Mouse (Mus musculus) cerebellum, adult 2 months (tissue): Measurements from ENCODE around the gene Smtnl2. TPM values are rescaled to one million over a fixed set of nuclear protein-coding genes. Genes with fewer than 3 reads are reported as not detected.

ENCODE experiments used
- DNase-seq, 2 experiments: peaks; one replicate each; pipeline ENCODE4 v3.0.0; 2021
- H3K27ac ChIP-seq: fragments of 200-500 bp; 2 replicates; pipeline ENCODE4 v1.5.1; 2012; ENCODE audit warnings: low read length, control low read depth, inconsistent platforms; ENCODE audit not compliant: insufficient read depth
- H3K27me3 ChIP-seq: fragments of 200-500 bp; 2 replicates; pipeline ENCODE4 v1.6.1; 2012; ENCODE audit warnings: inconsistent platforms, mild to moderate bottlenecking, low read length, moderate library complexity; ENCODE audit not compliant: control insufficient read depth, insufficient read depth
- H3K4me1 ChIP-seq: fragments of 200-500 bp; 2 replicates; pipeline ENCODE4 v1.6.1; 2011; ENCODE audit warnings: low read length; ENCODE audit not compliant: control insufficient read depth, insufficient read depth
- H3K4me3 ChIP-seq: fragments of 200-500 bp; replicated peaks from 2 replicates; pipeline ENCODE3; 2011; ENCODE audit warnings: mild to moderate bottlenecking, low read depth, low read length, control low read depth; ENCODE audit not compliant: insufficient read depth
- CTCF ChIP-seq: fragments of 200-500 bp; IDR thresholded peaks from 2 replicates; pipeline ENCODE4 v1.5.1; 2011; ENCODE audit warnings: low read depth, mild to moderate bottlenecking, control low read depth, low read length, moderate library complexity, borderline replicate concordance; ENCODE audit not compliant: insufficient read depth
- POLR2A ChIP-seq: fragments of 200-500 bp; IDR thresholded peaks from 2 replicates; pipeline ENCODE4 v1.6.1; 2011; ENCODE audit warnings: low read length, control low read depth, borderline replicate concordance; ENCODE audit not compliant: insufficient read depth
- WGBS: fragments of 180-500 bp; shearing (Covaris S2); methylation state at CpG from one replicate; pipeline ENCODE4 v1.1.7; 2018; 5-methylcytosine and 5-hydroxymethylcytosine counted together
- polyA plus RNA-seq: library from polyadenylated mRNA; depleted of rRNA; stranded (reverse); fragments of >200 nt; gene quantifications from 2 replicates; pipeline ENCODE4 v1.2.3, GENCODE M21; 2012

Smtnl2 gene
- polyA plus RNA-seq, 1 experiment, result 1.6 TPM

DNA sequence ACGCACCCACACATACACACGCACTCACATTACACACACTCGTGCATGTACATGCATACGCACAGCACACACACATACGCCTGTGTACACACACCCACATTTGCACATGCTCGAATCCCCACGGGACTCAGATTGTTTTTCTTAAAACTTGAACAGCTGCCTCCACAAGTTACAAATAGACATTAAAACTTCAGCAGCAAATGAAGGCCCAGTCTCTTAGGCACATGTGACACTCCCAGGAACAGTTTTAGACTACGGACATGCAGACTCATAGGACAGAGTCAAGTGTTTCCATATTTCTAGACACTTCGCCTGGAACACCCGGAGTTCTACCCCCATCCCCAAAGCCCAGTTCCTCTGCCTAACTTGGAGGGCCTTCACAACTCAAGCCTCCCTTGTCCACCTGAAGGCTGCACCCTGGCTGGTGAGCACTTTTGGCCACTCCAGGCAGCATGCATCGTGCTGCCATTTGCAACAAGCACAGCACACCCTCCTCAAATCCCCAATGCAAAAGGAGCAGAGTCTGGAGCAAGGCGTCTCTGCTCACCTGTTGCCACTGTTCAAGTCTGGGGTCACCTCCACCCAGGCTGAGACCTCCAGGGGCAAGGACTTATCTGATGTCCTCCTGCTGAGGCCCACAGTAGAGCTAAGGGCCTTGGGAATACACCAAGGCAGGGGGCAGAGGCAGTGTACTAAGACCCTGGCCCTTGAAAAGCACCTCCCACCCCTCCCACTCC, 1.7 kb downstream of the Smtnl2 start:
- no peak for DNase-seq
- H3K27me3 ChIP-seq, result no peaks in the 10 kb centered on the region; the same call in 1 of the 2 replicates
- TF ChIP-seq POLR2A, result no peak
- no peak for TF ChIP-seq CTCF
- 85% methylated on average over 12 of the region's 12 CpGs for WGBS
- no peak overlapping the region for H3K4me3 ChIP-seq
- no peak overlapping the region for H3K27ac ChIP-seq
- H3K4me1 ChIP-seq, result no peaks in the 10 kb centered on the region; the same call in 1 of the 2 replicates

- WGBS, result 80% methylated on average over 9 of the region's 9 CpGs
- Histone ChIP-seq H3K4me3 (no peak overlapping the region), H3K27me3 (no peaks in the 10 kb centered on the region; the same call in 1 of the 2 replicates), H3K4me1 (no peaks in the 10 kb centered on the region; the same call in 1 of the 2 replicates), H3K27ac (no peak overlapping the region)
- no peak for TF ChIP-seq POLR2A
- no peak for TF ChIP-seq CTCF
- no peak for DNase-seq
These were observed 2.9 kb downstream of the Smtnl2 start for GRCm38 (mm10) chr11:72408451-72409170.

DNA sequence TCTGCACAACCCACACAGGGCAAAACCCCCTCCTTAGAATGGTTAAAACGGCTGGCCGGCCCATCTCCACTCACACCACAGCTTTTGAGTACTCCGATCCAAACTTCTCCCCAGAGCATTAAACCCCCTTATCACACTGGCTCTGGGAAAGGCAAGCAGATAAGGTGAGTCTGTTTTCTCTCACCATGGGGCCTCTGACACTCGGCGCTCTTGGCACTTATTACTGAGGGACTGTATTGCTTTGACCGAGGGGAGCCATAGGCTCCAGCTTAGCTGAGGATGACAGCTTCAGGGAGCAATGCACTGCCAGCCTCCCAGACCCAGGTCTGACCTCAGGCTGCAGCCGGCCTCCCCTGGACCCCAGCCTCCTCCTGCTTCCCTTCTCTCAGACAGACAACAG, 3.9 kb downstream of the Smtnl2 start:
- TF ChIP-seq CTCF, result no peak
- TF ChIP-seq POLR2A, result no peak
- DNase-seq, result no peak
- Histone ChIP-seq H3K4me3 (no peak overlapping the region), H3K27ac (no peak overlapping the region), H3K27me3 (no peaks in the 10 kb centered on the region; the same call in 1 of the 2 replicates), H3K4me1 (no peaks in the 10 kb centered on the region; the same call in 1 of the 2 replicates)
- WGBS, result 30% methylated on average over 7 of the region's 7 CpGs

GRCm38 (mm10) chr11:72407081-72407480, 4.4 kb downstream of the Smtnl2 start:
- no peak for DNase-seq
- H3K27me3 ChIP-seq, result no peaks in the 10 kb centered on the region; the same call in 1 of the 2 replicates
- H3K27ac ChIP-seq, result no peak overlapping the region
- no peak overlapping the region for H3K4me3 ChIP-seq
- 32% methylated on average over 3 of the region's 3 CpGs for WGBS
- no peaks in the 10 kb centered on the region; the same call in 1 of the 2 replicates for H3K4me1 ChIP-seq
- TF ChIP-seq POLR2A, result no peak
- no peak for TF ChIP-seq CTCF

GRCm38 (mm10) chr11:72406079-72406675, 5.3 kb downstream of the Smtnl2 start:
- WGBS, result 74% methylated on average over 8 of the region's 8 CpGs
- DNase-seq, result no peak
- TF ChIP-seq POLR2A (no peak), CTCF (no peak)
- Histone ChIP-seq H3K27ac (no peak overlapping the region), H3K4me1 (no peaks in the 10 kb centered on the region), H3K27me3 (no peaks in the 10 kb centered on the region), H3K4me3 (no peak overlapping the region)

DNA sequence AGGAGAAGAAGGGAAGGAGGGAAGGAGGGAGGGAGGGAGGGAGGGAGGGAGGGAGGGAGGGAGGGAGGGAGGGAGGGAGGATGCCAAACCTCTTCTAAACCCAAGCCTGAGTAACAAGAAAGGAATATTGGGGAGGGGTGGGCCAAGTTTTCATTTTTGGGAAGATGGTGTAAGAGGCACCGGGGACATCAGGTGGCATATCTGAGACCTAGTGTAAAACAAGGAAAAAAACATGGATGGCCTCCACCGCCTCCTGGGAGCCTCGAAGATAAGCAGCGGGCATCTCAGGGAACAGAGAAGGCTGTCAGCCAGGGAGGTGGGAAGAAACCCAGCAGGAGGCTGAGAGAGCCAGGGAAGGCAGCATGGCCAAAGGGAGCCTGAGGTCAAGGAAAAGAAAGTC, 6.0 kb downstream of the Smtnl2 start:
- no peak overlapping the region for H3K27ac ChIP-seq
- DNase-seq, result no peak
- TF ChIP-seq CTCF, result no peak
- no peak for TF ChIP-seq POLR2A
- 50% methylated on average over 4 of the region's 4 CpGs for WGBS
- no peaks in the 10 kb centered on the region for H3K4me1 ChIP-seq
- no peaks in the 10 kb centered on the region for H3K27me3 ChIP-seq
- no peak overlapping the region for H3K4me3 ChIP-seq

GRCm38 (mm10) chr11:72402969-72403368, 8.5 kb downstream of the Smtnl2 start:
- no peak for DNase-seq
- 81% methylated on average over 12 of the region's 12 CpGs for WGBS
- no peak for TF ChIP-seq CTCF
- no peak for TF ChIP-seq POLR2A
- H3K4me1 ChIP-seq, result no peaks in the 10 kb centered on the region
- no peak overlapping the region for H3K27ac ChIP-seq
- no peaks in the 10 kb centered on the region for H3K27me3 ChIP-seq
- H3K4me3 ChIP-seq, result no peak overlapping the region

- no peak for DNase-seq
- Histone ChIP-seq H3K27ac (no peak overlapping the region), H3K4me3 (no peak overlapping the region), H3K27me3 (no peaks in the 10 kb centered on the region), H3K4me1 (no peaks in the 10 kb centered on the region)
- TF ChIP-seq POLR2A (no peak), CTCF (no peak)
- 83% methylated on average over 5 of the region's 5 CpGs for WGBS
These were observed 9.5 kb downstream of the Smtnl2 start for GRCm38 (mm10) chr11:72402017-72402416.
